Mouse (Mus musculus) large intestine, adult 2 months (tissue): ENCODE measurements around the gene Olfr1406. TPM values are rescaled to one million over a fixed set of nuclear protein-coding genes. Genes with fewer than 3 reads are reported as not detected.
"Not testable (repeated sequence)": the region's sequence is repeated elsewhere in the genome, so short reads cannot be mapped to it uniquely, and the experiment has no call there.

Source experiments
- DNase-seq: peaks from one replicate; pipeline ENCODE4 v3.0.0-alpha.2; 2012; ENCODE audit warnings: low read depth, low spot score
- WGBS: fragments of 180-500 bp; shearing (Covaris S2); methylation state at CpG from one replicate; pipeline ENCODE4 v1.1.7; 2018; 5-methylcytosine and 5-hydroxymethylcytosine counted together
- polyA plus RNA-seq: library from polyadenylated mRNA; depleted of rRNA; stranded (reverse); fragments of >200 nt; gene quantifications from 2 replicates; pipeline ENCODE4 v1.2.3, GENCODE M21; 2012; rRNA removed

The Olfr1406 gene
- not detected in 2 replicates for polyA plus RNA-seq

DNA sequence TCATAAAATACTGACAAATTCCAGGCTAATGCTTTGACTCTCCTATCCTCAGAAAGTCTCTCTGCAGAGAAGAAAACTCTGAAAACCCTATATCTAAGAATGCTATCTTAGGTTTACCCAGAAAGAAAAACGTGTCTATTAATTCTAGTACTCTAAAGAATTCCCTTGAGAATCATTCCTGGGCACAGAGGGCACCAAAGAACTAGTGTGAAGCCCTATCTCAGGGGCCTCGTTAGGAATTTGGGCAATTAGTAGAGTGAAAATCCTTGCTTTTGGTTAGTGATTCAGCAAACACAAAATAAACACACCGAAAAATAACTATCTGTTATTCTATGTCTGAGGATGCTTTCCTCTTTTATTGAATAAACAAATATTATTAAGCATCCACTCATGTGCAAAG, at the start of gene Olfr1406:
TSS of gene Olfr1406 (minus strand) at position 101 of the 400 bp plus-strand sequence.
- 48% methylated on average over 3 of the region's 3 CpGs for WGBS
- DNase-seq = no peak

DNA sequence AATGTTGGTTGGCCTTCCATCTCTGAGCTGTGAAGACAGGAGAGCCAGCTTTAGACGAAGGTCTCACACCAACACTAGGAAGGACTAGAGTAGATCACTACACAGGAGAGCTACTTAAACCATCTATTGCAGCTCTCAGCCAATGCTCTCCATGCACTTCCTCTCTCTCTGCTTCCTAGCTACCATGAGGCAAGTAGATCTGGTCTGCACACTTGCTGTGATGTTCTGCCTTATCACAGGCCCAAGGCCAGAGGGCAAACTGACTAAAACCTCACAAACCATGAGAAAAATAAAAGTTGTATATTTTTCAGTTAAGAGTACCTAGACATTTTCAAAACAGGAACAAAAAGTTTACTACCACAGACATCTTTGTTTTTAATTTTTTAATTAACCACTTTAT, 46.6 kb upstream of the Olfr1406 start:
- 85% methylated on average over 1 of the region's 1 CpGs for WGBS

DNA sequence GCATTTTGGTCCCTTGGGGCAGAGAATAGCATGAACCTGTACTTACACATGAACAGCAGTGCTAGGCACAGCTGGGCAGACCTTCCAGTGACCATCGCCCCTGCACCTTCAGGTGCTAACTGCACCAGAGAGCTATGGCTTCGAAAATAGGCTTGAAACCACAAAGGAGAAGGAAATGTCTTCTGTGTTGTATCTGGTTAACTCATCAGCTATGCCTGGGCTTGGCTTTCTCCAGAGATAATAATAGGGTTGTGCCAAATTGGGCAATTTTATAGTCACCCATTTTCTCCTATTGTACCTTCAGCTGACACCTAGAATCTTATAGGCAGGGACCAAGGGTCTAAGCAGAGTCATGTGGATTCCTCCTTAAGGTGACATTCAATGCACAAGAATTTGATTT, 36.6 kb upstream of the Olfr1406 start, which contains the start of gene Fcer1a:
TSS of gene Fcer1a (minus strand) at position 134 of the 400 bp plus-strand sequence.
- DNase-seq = no peak
- WGBS = 67% methylated on average over 2 of the region's 2 CpGs

More for the DNA sequence above, 46.6 kb upstream of the Olfr1406 start:
- not testable (repeated sequence) for DNase-seq

DNA sequence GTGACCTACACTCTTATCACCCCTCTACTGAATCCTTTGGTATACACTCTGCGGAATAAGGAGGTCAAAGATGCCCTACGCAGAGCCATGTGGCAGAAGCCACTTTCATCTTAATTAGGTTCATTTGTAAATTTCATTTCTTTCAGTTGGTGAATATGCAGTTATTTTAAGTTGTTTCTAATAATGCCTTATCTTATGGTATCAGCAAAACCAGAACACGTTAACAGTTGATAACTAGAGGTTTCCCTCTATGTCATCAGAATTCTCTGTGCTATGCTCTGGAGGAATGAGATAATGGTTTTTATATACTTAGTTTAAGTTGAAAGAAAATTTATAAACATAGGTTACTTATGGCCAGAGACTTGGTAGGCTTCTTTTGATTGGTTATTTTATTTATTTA, 26.0 kb upstream of the Olfr1406 start:
- no peak for DNase-seq
- WGBS = 91% methylated on average over 3 of the region's 3 CpGs

DNA sequence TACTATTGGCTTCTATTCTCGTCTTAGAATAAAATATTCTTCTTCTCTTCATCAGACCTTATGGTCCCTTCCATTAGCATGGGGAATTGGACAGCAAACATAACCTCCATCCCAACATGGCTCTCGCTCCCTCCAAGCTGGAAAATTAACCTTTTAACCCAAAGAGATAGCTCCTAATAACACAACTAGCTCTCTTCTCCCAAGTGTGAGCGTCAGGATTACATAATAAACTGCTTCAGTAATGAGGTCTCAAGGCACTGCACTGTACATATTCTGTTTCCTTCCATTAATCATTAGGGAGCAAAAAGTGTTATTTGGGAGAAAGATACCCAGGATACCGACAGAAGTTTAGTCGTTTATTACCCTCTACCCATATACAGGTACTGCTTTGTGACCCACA, 21.7 kb upstream of the Olfr1406 start, which contains the start of gene Olfr1404:
TSS of gene Olfr1404 (plus strand) at position 301 of the 400 bp plus-strand sequence.
- 75% methylated on average over 5 of the region's 5 CpGs for WGBS
- DNase-seq = no peak

DNA sequence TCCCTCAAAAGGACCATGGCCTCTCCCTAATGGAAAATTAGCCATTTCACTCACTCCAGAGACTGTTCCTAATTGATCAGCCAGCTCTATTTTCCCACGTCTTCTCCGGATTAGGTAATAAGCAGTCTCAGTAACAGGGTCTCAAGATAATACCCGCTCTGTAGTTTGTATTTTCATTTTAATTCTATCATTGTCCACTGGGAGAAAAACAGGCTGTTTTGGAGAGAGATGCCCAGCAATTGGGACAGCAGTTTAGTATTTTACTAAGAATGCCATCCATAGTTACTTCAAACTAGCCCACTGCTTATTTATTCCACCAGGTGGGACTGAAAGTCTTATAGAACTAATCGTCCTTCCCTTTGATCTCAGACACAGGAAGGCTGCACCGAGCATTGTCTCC, 7.1 kb upstream of the Olfr1406 start, which contains the start of gene Olfr218:
TSS of gene Olfr218 (plus strand) at position 301 of the 400 bp plus-strand sequence.
- 69% methylated on average over 5 of the region's 5 CpGs for WGBS
- no peak for DNase-seq

DNA sequence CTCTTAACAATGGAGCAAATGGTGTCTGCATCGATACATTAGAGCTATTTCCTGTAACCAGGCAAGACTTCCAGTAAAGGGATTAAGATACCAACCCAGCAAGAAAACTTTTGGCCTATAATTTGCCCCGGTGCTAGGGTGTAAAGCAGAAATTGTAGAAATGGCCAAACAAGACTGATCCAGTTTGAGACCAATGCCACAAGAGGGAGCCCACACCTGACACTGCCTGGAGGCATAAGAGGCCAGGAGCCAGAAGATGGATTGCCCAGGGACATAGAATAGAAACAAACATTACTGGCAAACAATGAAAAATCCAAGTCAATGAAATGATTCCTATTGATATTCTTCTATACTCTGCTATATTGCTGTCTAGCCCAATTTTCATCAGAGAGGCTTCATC, 5.9 kb upstream of the Olfr1406 start:
- no peak for DNase-seq
- WGBS = 79% methylated on average over 2 of the region's 2 CpGs

DNA sequence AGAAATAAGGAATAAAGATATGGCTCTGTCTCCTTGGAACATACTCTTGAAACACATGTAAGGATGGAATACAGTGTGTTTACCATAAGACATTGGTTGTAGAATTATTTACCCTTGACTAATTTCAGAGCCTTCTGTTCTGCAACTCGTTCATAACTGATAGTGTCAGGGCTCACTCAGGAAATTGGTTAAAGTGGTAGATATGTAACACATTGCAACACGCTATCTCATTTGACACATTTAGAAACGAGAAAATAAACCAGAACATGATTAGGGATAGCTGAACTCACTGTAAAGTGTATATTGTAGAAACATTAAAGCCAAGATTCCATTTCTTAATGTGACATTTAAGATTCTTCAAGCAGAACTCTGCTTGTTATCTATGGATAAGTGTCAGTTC, 1.6 kb upstream of the Olfr1406 start:
- DNase-seq = no peak
- WGBS = 59% methylated on average over 3 of the region's 3 CpGs

DNA sequence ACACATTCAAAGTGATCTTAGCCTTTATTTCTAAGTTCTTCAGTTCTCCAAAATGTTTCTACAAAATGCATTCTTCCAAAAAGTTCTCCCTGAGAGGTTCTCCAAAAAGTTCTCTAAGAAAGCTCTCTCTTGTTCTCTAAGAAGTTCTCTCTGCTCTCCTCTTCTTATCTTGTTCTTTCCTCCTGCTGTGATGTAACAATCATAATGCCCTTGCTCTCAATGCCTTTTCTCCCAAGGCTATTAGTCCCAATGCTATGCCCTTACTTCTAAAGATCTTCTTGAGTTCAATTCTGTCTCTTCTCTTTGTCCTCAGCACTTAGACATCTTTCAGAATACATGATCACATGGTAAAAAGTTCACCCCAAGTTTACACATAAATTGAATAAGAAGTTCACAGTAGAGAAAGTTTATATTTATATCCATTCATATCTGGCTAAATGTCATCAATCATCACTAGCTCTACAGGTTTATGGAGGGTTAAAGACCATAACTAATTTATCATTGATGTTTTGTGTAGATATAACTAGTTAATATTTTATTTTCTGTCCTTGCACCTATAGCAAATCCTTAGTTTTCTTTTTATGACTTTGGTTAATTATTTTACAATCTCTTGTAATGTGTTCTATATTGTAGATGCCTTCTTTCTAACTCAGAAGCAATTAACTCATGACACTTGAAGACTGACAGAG, 16.1 kb downstream of the Olfr1406 start:
- no peak for DNase-seq

DNA sequence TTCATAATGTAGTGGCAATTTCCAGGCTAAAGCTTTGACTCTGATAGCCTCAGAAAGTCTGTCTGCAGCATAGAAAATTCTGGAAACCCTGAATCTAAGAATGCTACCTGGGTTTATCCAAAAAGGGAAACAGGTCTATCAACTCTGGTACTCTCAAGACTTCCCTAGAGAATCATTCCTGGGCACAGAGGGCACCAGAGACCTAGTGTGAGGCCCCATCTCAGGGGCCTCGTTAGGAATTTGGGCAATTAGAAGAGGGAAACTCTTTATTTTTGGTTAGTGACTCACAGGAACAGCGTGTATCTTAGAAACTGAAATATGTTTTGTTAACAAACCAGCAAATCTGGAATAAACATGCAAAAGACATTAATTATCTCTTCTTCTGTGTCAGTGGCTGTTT, 53.2 kb downstream of the Olfr1406 start, which contains the start of gene Olfr1408:
TSS of gene Olfr1408 (minus strand) at position 101 of the 400 bp plus-strand sequence.
- DNase-seq = no peak
- 53% methylated on average over 2 of the region's 2 CpGs for WGBS

Other genes with a start within 250 kb of the Olfr1406 start
- gene Olfr16, start 240.2 kb downstream of the Olfr1406 start, polyA plus RNA-seq = not detected in 2 replicates
- not detected in 2 replicates for gene Olfr1408, start 53.3 kb downstream of the Olfr1406 start, polyA plus RNA-seq
- not detected in 2 replicates for gene Olfr218, start 7.2 kb upstream of the Olfr1406 start, polyA plus RNA-seq
- not detected in 2 replicates for gene Olfr1404, start 21.8 kb upstream of the Olfr1406 start, polyA plus RNA-seq
- gene Fcer1a, start 36.6 kb upstream of the Olfr1406 start, polyA plus RNA-seq = 0.17 and 1.0 TPM in 2 replicates
- gene Olfr418, start 75.4 kb upstream of the Olfr1406 start, polyA plus RNA-seq = not detected in 2 replicates
- 167 and 349 TPM in 2 replicates for gene Mptx2, start 87.1 kb upstream of the Olfr1406 start, polyA plus RNA-seq
- 9.8 and 13.6 TPM in 2 replicates for gene Ackr1, start 143.1 kb upstream of the Olfr1406 start, polyA plus RNA-seq
- gene Aim2, start 160.2 kb upstream of the Olfr1406 start, polyA plus RNA-seq = 6.1 and 7.0 TPM in 2 replicates
- gene Cadm3, start 177.1 kb upstream of the Olfr1406 start, polyA plus RNA-seq = 6.2 and 7.5 TPM in 2 replicates